Mouse (Mus musculus) gastrocnemius, adult 8-10 months (tissue): ENCODE results near the gene Nppc. TPM values are rescaled to one million over a fixed set of nuclear protein-coding genes. Genes with fewer than 3 reads are reported as not detected.

Experiments used
- DNase-seq, 2 experiments: peaks; one replicate each; pipeline ENCODE4 v3.0.0; 2022; ENCODE audit warnings: low spot score in 2 of 2
- microRNA-seq: library from miRNA; unstranded; fragments of <30 nt; microRNA quantifications from one replicate; pipeline ENCODE4 v1.2.0, GENCODE M21; 2022
- total RNA-seq, 4 experiments: library from RNA; stranded (reverse); gene quantifications; 2 replicates each; pipeline ENCODE4 v1.2.4; 2022

Gene Nppc
- total RNA-seq, 4 experiments from 2014 or later, result 0.38 to 0.92 (median 0.48) TPM

DNA sequence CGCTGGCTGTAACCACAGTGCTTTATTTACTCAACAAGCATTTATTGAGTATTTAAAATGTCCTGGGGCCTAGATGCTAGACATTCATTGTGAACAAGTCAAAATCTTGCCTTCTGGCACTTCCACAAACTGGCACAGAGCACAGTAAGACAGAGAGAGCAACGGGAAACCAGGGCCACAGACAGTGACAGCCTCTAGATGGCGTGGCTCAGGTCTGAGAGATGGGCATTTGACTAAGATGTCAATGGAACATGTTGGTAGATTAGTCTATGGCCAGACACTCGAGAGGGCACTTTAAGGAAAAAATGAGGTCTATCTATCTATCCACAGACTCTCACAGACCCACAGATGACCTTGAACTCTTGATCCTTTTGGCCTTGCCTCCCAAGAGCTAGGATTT is 17.7 kb downstream of the Nppc start:
- no peak for DNase-seq

DNA sequence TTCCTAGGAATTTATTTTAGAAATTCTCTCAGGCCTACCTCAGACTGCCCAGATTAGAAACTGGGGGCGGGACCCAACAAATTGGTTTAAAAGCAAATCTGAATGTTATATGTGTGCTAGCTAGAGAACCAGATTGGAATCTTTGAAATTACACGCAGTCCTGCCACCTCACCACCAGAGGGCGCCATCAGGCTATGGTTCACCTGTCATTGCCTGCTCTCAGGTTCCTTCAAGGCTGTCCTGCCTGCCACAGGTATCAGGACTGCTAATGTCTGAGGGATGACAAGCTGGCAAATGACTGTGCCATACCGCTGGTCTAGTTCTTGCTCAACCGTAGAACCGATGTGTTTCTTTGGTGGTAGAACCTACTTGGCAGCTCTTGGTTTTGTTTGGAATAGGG is 20.1 kb downstream of the Nppc start:
- no peak for DNase-seq

DNA sequence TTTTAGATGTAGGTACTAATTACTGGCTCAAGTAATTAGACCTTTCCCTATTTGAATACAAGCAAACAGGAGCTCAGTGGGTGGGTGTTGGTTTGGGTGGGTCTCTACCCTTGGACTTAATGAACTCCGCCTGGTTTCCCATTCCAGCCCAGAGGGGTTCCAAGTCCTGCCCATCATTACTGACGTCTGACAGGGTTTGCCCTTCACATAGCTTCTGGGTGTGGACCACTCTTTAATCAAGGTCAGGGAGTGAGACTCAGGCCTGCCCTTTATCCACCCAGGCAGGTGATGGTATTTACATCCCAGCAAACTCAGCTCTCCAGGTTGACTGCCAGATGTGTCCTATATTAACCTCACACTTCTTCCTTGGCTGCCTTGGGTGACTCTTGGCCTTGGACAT is 22.9 kb downstream of the Nppc start:
- no peak for DNase-seq

DNA sequence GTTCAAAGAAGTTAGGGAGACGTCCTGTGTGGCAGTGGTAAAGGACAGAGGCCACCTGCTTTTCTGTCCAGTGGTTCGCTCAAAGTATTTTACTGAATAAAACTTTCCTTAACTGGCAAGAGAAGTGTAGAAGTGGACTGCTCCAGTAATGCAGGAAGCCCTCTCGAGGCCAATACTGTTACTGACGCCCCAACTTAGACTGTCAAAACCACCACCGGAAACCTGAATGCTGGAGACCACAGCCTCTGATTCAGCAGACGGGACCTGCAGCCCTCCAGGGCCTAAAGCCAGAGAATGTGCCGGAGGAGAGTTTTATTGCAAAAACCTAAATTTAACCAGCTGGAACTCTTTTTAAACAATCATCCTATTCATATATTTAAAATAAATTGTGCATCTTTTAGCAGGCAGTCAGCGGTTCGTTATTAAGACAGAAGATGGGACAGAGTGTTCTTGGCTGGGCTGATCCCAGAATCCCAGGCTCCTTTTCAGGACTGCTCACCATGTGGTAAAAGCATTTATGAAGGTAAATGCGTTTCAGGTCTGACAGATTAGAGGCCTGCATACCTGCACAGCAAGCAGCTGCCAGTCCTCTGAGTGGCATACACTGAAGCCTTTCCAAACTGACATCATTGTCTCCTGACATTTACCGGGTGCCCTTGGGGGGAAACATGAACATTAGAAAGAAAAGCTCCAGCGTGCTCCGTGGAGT is 27.1 kb downstream of the Nppc start:
- DNase-seq, result no peak

DNA sequence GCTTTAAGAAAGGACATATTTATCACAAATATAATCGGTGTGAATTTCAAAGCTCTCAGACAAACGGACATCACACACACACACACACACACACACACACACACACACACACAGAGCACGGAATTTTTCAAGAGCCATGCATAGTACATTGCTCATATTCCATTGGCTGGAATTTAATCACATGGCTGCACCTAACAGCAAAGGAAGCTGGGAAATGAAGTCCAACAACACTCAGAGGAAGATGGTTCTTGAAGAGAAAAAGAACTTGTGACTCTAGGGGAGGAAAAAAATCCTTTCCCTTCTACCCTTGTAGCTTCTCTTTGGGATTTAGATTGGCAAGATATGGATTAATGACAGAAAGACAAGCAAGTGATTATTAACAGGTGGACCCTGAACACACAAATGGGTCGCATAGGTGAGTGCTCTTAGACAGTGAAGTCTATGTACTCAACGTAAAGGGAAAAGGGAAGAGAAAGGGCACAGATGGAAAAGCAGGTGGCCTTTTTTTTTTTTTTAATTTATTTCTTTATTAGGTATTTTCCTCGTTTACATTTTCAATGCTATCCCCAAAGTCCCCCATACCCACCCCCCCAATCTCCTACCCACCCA is 35.5 kb downstream of the Nppc start:
- DNase-seq, result no peak

DNA sequence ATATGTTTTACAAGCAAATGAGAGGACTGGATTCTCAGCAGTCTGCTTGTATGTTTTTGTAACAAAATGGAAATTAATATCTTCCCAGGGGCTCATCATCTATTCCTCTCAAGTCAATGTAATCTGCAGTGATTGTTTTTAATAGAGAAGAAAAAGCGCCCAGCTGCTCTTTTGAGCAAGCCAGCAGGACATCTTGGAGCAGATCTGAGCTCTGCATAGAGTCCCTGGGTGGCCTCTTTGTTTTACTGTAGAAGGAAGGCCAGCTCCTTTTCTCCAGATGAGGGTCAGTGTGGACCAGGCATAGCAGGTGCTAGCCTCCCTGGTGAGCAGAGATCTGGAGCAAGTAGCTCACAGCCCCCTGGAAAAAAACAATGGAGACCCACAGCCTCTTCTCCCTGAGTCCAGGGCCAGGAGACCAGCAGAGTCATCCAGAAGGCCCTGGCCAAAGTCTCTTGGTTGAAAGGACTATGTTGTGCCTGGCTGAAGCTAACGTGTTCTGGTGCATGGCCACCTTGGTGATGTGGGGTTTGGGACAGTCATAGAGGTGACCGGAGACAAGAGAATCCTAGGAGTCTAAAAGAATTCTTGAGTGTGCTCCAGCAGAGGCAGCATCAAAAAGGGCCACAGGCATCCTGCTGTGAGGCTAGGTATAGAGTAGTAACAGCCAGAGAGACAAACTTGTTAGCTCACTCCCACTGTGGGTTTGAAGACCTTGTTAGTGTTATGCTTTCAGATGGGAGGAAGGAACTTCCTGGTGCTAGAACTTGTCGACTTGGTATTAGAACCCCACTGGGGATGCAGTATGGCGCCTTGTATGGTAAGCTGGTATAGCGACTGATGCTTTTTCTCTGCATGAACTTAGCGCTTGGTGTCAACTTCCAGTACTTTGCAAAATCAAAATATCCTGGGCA is 36.3 kb downstream of the Nppc start:
- no peak for DNase-seq

DNA sequence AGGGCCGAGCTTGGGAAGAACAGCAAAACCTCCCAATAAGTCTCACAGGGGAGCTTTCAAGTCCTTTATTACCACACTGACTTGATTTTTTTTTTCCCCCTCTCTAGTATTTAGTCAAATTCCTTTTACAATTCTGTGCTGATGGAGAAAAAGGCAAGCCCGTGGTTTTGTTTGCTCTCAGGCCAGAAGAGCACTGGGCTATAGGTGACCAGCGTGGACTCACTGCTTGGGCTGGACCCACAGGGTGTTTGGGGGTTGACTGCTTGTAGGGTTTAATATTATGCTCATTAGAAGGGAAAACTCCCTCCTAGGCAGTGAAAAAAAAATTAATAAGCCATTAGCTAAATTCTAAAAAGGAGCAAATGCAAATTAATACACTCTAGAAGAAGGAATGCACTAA is 36.9 kb downstream of the Nppc start:
- no peak for DNase-seq

DNA sequence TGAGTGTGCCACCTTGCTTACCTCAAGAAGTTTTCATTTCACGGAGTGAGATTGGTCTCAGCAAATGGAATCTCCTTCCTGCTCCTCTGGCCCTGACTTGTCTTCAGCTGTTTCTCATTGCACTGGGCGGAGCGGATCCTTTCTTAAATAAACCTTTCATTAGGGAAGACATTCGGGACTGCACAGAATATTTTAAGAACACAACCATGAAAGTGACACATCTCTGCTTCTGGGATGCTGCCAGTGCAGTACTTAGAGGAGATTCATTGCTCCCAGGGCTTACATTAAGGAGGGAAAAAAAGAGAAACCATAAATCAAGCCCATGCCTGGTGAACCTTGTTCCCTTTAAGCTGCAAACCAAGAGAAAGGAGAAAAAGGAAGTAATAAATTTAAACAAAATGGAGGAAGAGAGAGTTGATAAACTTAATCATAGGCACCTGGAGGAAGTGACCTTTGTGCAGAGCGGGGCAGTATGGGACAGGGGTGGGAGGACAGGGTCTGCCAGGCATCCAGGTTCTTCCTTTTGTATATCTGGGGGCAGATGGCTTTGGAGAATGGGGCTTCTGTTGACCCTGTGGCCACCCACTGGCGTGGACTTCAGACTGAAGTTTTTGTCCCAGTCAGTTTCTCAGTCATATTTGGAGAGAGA is 37.5 kb downstream of the Nppc start:
- DNase-seq, result no peak

DNA sequence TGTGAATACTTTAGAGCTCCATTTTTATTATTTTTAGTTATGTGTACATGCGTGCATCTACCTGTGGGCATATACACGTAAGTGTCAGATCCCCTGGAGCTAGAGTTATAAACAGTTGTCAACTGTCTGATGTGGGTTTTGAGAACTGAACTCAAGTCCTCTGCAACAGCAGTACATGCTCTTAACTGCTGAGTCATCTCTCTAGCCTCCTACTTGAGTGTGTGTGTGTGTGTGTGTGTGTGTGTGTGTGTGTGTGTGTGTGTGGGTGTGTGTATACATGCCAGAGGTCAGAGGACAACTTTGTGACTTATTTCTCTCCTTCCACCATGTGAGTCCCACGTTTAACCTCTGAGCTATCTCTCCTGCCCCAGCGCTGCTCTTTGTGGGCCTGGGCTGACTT is 39.8 kb downstream of the Nppc start:
- no peak for DNase-seq

DNA sequence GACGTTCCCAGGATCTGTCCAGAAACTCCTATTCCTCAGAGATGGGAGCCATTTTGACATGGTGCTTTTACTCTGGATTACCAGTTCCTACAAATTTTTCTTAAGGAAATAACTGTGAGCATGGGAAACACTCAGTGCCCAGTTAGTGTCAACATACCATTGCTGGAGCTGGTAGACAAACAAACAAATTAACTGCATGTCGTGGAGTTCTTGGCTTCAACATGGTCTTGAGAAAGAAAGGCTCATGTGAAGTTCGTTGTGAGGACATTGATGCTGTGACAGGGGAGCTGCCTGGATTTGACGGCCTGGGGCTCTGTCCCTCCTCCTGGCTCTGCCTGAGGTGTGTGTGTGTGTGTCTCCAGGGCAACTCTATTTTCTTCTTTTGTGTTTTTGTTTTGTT is 40.4 kb downstream of the Nppc start:
- no peak for DNase-seq

DNA sequence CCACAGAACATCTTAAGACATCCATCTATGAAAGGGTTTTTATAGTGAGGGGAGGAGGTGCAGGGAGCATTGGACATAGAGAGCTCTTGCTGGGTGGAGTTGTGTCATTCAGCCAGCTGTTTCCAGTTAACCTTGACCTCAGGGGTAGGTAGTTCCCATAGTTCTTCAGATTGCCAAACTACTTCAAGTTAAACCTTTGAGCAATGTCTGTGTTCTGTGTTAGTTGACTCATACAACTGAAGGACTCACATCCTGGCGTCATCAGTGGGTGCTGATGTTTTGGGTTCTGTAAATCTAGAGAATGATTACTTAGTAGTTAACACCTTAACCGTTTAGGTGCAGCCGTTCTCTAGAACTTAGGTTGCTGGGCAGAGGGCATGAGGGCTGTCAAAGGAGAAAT is 42.1 kb downstream of the Nppc start:
- DNase-seq, result no peak

DNA sequence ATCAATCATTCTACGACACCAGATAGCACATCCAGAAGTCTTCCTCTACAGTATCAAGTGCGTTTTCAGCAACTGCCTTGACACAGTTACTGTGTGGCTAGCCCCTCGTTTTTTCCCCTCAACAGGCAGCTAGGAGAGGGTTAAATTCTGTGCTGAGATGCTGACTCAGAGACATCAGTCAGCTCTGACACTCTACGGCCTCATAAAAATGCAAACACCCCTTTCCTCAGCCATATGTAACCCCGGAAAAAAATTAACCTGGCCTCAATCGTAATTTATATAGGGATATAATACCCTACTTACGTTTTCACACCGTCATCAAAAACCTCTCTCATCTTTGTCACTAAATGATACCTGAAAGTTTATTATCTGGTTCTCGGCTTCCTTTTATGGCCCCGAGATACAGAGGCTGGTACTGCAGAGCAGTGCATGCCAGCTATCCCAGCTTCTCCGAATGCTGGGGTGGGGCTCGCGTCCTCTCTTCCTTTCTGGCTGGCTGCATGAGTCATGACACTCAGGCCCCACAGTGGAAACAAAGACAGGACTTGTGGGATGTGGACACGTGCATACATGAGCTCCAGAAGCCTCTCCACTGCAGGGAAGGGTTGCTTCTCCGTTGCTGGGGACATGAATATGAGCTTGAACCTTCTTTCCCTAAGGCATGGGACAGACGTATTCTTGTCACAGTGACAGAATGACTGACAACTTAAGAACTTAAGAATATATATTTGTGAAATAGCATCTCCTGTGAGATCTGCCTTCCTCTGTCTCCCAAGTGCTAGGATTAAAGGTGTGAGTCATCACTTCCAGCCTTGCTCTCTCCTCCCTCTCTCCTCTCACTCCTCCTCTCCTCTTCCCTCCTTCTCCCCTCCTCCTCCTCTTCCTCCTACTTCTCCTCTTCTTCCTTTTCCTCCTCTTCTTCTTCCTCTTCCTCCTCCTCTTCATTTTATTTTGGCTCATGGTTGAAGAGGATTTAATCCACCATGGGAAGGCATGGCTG is 47.1 kb downstream of the Nppc start:
- DNase-seq, result no peak

DNA sequence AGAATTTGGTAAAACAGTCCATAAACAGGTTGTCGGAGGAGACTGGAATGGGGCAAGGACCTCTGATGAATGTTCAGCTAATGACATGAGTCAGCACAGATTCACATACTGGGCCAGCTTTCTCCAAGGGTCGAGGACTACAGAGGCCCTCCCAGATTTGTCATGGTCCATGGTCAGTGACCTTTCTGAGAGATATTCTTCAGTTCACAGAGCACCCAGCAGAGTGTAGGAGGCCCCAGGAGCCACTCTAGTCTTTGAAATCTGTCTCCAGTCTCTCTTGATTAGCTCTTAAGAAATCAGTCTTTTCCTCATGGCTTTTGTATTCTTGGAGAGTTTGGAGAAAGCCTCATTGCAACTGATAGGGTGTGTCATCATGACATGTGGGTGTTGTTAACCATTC is 48.1 kb downstream of the Nppc start:
- no peak for DNase-seq

DNA sequence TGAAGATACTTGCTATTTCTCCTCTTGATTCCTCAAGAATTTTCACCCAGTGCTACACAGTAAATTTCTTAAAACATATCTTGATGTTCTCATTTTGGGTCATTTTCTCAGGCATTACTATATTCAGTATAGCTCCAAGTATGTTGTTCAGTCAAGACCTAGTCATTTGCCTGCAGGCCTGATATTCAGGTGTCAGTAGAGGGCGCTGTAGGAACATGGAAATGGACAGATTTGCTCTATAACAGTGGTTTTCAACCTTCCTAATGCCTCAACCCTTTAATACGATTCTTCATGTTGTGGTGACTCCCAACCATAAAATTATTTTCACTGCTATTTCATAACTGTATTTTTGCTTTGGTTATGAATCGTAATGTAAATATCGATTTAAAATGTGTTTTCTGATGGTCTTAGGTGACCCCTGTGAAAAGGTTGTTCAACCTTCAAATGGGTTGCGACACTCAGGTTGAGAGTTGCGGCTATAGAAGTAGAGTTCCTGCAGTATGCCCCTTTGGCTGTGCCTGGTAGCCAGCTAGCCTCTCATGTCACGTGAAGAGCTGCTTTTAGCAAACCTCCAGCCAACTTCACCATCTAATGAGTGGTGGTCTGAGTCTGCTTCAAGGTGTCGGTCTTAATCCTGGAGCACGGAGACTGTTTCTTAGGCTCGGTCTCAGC is 51.8 kb downstream of the Nppc start:
- DNase-seq, result peak; percentile 21 to 31

Small RNA genes within 50 kb of the gene (microRNA-seq; reads per million reads assigned to microRNA genes)
- not detected for gene Gm22955

Other genes starting within 250 kb of the Nppc start
- gene Nmur1, start 244.3 kb downstream of the Nppc start, total RNA-seq, result not detected
- gene Tex44, start 244.2 kb downstream of the Nppc start, total RNA-seq, result not detected
- 10 to 100 TPM; 50.9 to 76.9 (median 67.7) TPM for gene Ptma, start 143.8 kb downstream of the Nppc start, total RNA-seq
- gene Pde6d, start 87.9 kb downstream of the Nppc start, total RNA-seq, result 10 to 100 TPM; 24.5 to 33.4 (median 26.8) TPM
- gene Cops7b, start 87.7 kb downstream of the Nppc start, total RNA-seq, result 10 to 100 TPM in 3 of 4 experiments, 1 to 10 TPM in 1; 9.6 to 10.5 (median 10.3) TPM
- 10 to 100 TPM; 11.8 to 13.5 (median 13.4) TPM for gene Dis3l2, start 33.2 kb upstream of the Nppc start, total RNA-seq